Mouse (Mus musculus) adrenal gland, adult 18-20 months (tissue): ENCODE data around the gene Cphx3. TPM values are rescaled to one million over a fixed set of nuclear protein-coding genes. Genes with fewer than 3 reads are reported as not detected.
"Not testable (repeated sequence)": the region's sequence is repeated elsewhere in the genome, so short reads cannot be mapped to it uniquely, and the experiment has no call there.

Experiments
- DNase-seq, 2 experiments: peaks; one replicate each; pipeline ENCODE4 v3.0.0; 2021 to 2022; ENCODE audit warnings: low spot score in 2 of 2
- long read RNA-seq, 2 experiments: library from polyadenylated mRNA; stranded (forward); transcript quantifications; one replicate each; pipeline ENCODE4 v2.0.0; 2021
- total RNA-seq, 2 experiments: library from RNA; stranded (reverse); gene quantifications; 1 replicate in 1 of 2; 2 replicates in 1 of 2; pipeline ENCODE4 v1.2.3; 2021

The Cphx3 gene
- not detected for total RNA-seq
- long read RNA-seq, experiment 1, partial matches to known transcripts, result 0 of 1 reads
- long read RNA-seq, experiment 1, other reads (novel, unspliced or antisense), result 1 of 1 reads
- long read RNA-seq, experiment 2, result 0 reads

GRCm38 (mm10) chr14:26081997-26082396, at the start of gene Cphx3:
Gene Cphx3 (plus strand): TSS chr14:26082297.
- DNase-seq, result not testable (repeated sequence)

GRCm38 (mm10) chr14:26034364-26034763, 47.7 kb upstream of the Cphx3 start:
- not testable (repeated sequence) for DNase-seq

DNA sequence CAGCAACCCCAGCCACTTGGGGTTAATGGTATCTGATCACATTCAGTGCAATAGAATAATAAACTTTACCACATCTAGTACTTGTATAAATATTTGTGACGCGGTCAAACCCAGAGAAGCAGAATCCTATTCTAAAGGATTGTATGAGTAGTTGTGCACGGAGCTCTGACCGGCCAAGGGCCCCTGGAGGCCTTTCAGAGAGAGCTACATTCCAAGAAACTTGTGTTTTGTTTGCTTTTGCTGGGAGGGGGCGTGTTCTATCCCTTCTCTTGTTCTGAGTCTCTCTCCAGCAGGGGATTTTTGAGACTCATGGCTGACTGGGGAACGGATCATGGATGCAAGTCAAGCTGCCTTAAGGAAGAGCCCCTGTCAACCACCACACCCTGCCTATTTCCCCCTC, 46.7 kb upstream of the Cphx3 start:
- DNase-seq, result not testable (repeated sequence)

- DNase-seq, result not testable (repeated sequence)
Observed at GRCm38 (mm10) chr14:26042611-26043010, 39.5 kb upstream of the Cphx3 start, which contains the start of gene Gm9780. Gene Gm9780 (minus strand): TSS chr14:26042711.

DNA sequence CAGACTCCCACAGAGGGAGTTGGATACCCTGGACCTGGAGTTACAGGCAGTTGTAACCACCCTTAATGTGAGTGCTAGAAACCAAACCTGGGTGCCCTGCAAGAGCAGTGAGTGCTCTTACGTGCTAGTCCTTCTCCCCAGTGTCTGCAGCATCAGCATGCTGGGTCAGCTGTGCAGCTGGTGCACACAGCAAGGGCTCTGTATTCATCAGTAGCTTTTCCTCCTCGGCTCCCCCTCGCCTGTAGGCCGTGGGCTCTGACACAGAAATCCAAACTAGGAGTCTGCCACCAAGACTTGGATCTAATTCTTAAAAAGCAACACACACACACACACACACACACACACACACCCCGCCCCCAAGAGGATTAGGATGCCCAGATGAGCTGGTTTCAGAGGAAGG, 37.1 kb upstream of the Cphx3 start:
- DNase-seq, result not testable (repeated sequence)

DNA sequence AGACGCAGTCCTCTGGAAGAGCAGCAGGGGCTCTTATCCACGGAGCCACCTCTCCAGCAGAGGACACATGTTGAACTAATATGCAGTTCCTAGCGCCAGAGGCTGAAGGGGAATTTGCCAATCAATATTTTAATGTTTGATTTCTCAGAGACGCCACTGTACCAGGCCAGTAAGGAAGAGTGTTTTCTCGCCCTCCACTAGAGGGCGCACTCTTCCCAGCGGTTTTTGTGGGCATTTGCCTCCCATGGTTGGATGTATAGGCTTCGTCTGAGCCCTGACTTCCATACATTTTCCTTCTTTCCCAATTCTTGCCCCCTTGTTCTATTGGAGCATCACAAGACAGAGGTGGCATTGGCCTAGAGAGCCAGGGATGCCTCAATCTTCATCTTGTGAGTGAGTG, 35.1 kb upstream of the Cphx3 start:
- DNase-seq, result not testable (repeated sequence)

DNA sequence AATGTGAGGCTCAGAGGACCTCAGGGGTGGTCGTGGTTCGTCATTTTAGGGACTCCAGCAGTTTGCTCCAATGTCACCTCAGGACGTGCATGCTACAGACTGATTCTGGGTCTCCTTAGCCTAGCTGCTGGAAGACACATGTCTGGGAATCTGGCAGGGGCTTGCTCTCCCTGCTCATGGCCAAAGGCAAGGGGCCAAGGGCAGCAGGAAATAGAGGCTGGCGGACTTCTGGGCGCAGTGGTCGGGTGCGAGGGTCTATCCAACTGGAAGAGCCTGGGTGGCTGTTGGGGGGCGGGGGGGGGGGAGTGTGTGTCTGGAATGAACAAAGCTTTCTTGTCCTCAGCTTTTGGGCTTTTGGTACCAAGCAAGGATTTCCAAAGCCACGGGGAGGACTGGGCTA, 33.3 kb upstream of the Cphx3 start:
- not testable (repeated sequence) for DNase-seq

DNA sequence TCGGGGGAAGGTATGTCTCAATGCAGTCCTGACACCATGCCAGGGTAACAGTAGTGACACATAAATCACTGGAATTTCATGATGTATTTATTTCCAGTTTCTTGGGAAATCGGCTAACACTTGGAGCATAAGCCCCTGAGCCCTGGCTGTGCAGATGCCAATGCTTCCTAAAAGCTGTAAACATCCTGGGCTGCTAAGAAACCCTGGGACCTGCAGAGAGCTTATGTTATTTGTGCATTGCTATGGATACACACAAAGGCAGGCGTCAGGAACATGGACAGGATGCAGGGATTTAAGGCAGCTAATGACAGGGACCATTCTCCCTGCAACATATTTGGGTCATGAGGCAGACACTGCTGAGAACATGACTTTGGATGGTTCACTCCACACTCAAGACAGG, 23.9 kb upstream of the Cphx3 start:
- DNase-seq, result not testable (repeated sequence)

DNA sequence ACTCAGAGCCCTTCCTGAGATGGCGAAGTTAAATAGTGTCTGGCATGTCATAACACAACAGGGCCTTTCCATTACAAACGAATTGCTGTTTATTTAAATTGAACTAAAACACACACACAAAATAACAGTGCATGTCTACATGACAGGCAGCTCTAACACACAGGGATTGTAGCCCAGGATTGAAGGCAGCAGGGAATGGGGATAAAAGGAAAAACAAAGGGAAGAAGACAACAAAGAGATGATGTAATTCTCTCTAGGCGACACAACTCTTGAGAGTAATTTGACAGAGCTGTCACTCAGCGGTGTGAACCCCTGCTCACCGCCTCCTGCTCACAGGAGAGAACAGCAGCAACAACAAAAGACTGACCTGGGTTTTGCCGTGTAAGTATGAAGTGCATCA, 22.7 kb upstream of the Cphx3 start:
- not testable (repeated sequence) for DNase-seq

- DNase-seq, result not testable (repeated sequence)
Observed at GRCm38 (mm10) chr14:26066574-26067324, 15.3 kb upstream of the Cphx3 start.

GRCm38 (mm10) chr14:26067325-26067633, 14.8 kb upstream of the Cphx3 start, which contains the start of gene Tmem254c:
Gene Tmem254c (minus strand): TSS chr14:26067355.
- not testable (repeated sequence) for DNase-seq

- not testable (repeated sequence) for DNase-seq
Observed at GRCm38 (mm10) chr14:26076620-26077390, 5.3 kb upstream of the Cphx3 start.

DNA sequence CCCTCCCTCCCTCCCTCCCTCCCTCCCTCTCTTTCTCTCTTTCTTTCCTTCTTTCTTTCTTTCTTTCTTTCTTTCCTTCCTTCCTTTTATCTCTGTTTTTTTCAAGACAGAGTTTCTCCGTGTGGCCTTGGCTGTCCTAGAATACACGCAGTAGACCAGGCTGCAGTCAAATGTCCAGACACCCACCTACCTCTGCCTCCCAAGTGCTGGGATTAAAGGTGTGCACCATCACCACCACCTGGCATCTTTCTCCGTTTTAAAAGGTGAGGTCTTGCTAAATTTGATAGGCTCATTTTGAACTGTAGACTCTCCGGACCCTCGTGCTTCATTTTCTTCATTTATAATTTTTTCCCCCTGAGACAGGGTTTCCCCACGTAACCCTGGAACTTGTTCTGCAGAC, 881 bp upstream of the Cphx3 start, which contains the start of gene Cphx2:
Gene Cphx2 (plus strand): TSS at position 301 of the 400 bp plus-strand sequence.
- DNase-seq, result not testable (repeated sequence)

DNA sequence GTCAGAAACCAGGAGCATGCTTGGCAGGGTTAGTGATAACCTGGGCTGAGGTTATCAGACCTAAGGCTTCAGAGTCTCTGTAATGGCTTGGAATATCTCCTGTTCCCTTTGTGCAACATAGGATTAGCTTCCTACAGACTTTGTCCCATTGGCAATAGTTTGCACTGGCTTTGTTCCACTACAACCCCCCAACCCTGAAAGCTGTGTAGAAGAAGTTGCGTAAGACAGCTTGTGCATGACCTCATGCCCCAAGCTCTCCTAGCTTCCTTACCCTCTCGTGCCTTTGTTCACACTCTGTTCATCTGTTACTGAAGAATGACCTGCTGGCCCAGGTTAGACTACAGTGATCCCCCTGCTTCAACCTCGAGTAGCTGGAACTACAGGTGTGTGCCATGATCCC, 15.5 kb downstream of the Cphx3 start:
- not testable (repeated sequence) for DNase-seq

DNA sequence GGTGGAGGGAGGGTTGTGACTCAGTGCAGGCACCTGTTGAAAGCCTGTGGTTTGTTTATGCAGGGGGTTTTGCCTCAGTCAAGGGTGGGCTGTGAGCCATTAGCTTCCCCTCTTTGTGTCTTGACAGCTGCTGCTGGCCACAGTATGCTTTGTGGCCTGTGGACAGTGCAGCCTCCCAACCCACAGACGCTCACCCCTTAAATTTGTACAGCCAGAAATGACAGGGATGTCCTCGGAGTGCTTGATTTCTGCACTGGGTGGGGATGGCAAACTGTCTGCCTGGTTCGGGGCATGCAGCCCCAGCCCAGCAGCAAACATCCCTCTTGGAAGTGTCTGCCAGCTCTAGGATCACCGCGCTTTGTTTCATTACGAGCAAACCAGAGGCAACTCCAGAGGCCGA, 36.1 kb downstream of the Cphx3 start, which contains the start of gene Duxbl2:
Gene Duxbl2 (plus strand): TSS at position 200 of the 400 bp plus-strand sequence.
- not testable (repeated sequence) for DNase-seq

GRCm38 (mm10) chr14:26118550-26119000, 36.5 kb downstream of the Cphx3 start:
- DNase-seq, result not testable (repeated sequence)

DNA sequence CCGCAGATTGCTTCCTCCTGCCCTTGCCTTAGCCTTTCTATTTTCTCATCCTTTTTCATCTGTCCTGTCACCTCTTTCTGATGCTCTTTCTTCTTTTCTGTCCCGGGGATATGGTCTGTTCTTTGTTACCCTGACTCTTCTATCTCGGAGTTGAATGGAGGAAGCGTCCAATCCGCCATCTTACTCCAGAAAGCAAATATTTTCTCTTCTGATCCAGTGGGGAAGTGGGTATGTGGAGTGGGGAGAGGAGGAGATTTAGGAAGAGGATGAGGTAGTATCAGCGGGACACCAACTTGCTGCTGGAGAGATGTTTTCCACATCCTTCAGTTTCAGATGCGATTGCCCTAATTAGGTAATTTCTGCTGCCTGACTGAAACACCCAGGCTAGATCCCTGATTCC, 37.0 kb downstream of the Cphx3 start:
- DNase-seq, result not testable (repeated sequence)

- DNase-seq, result not testable (repeated sequence)
Observed at GRCm38 (mm10) chr14:26147095-26147494, 65.0 kb downstream of the Cphx3 start.

- not testable (repeated sequence) for DNase-seq
Observed at GRCm38 (mm10) chr14:26156032-26156431, 73.9 kb downstream of the Cphx3 start.

DNA sequence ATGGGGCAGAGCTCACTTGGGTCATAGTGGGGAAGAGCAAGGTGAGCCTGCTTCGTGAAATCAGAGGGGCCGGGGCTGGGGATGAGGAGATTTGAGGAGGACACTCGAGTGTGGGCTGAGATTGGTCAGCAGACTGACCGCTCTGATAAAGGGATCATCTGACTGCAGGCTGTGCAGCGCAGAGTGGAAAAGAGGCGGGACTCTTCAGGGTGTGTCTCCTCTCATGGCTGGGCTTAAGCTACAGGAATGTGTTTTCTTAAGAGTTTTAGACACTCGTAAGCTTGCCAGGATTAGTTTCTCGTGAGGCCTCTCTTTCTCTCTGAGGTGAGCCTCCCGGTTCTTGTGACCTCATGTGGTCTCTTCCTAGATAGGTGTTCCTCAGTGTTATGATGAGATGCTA, 79.1 kb downstream of the Cphx3 start:
- DNase-seq, result not testable (repeated sequence)

- DNase-seq, result not testable (repeated sequence)
Observed at GRCm38 (mm10) chr14:26162423-26162822, 80.3 kb downstream of the Cphx3 start.
